Mouse (Mus musculus) lung, embryonic 16.5 days (tissue): ENCODE data around the gene Wdr6. TPM values are rescaled to one million over a fixed set of nuclear protein-coding genes. Genes with fewer than 3 reads are reported as not detected.
A peak's percentile ranks its signal among the peaks of the same experiment; 100 is the strongest.

Source experiments
- ATAC-seq: fragments of 200-750 bp; cut with Nextera tagmentation; 2 replicates; pipeline ENCODE4 v1.8.0; 2017; ENCODE audit warnings: low read depth, mild to moderate bottlenecking, moderate library complexity
- H3K27ac ChIP-seq: fragments of 300-500 bp; sonication (generic); 2 replicates; pipeline ENCODE4 v1.5.1; 2014; ENCODE audit warnings: mild to moderate bottlenecking, control low read depth, low read length
- H3K27me3 ChIP-seq: fragments of 300-500 bp; sonication (generic); 2 replicates; pipeline ENCODE4 v1.6.1; 2014; ENCODE audit warnings: low read depth, low read length, mixed read lengths; ENCODE audit not compliant: control insufficient read depth, insufficient read depth
- H3K36me3 ChIP-seq: fragments of 300-500 bp; sonication (generic); 2 replicates; pipeline ENCODE4 v1.6.1; 2014; ENCODE audit warnings: low read length; ENCODE audit not compliant: control insufficient read depth, insufficient read depth
- H3K4me1 ChIP-seq: fragments of 300-500 bp; sonication (generic); replicated peaks from 2 replicates; pipeline ENCODE4 v1.6.1; 2014; ENCODE audit warnings: low read length, mixed read lengths; ENCODE audit not compliant: control insufficient read depth, insufficient read depth
- H3K4me2 ChIP-seq: fragments of 300-500 bp; sonication (generic); 2 replicates; pipeline ENCODE4 v1.6.1; 2014; ENCODE audit warnings: low read depth, low read length, control low read depth
- H3K4me3 ChIP-seq: fragments of 300-500 bp; sonication (generic); 2 replicates; pipeline ENCODE4 v1.5.1; 2014; ENCODE audit warnings: mild to moderate bottlenecking, low read length, control low read depth
- H3K9ac ChIP-seq: fragments of 300-500 bp; sonication (generic); 2 replicates; pipeline ENCODE4 v1.6.1; 2014; ENCODE audit warnings: low read length, control low read depth
- H3K9me3 ChIP-seq: fragments of 300-500 bp; sonication (generic); 2 replicates; pipeline ENCODE4 v1.6.1; 2016; ENCODE audit warnings: low read length; ENCODE audit not compliant: control insufficient read depth
- WGBS: fragments of 180-500 bp; shearing (Covaris S2); extraction: QIAGEN DNeasy Blood & Tissue Kit; methylation state at CpG from one replicate; pipeline ENCODE4 v1.1.7; 2014; 5-methylcytosine and 5-hydroxymethylcytosine counted together
- polyA plus RNA-seq: library from polyadenylated mRNA; unstranded; fragments of >200 nt; fragmentation: Nextera tagmentation; extraction: Ambion mirVana; gene quantifications from 2 replicates; pipeline ENCODE4 v1.2.1, GENCODE M21; 2015

Wdr6 gene
- polyA plus RNA-seq, 1 experiment from 2014 or later: 128 TPM

- no peak overlapping the region for H3K27ac ChIP-seq
- ATAC-seq: no peak
- peaks cover 11% of the 10 kb centered on the region for H3K4me1 ChIP-seq
- WGBS: 68% methylated on average over 4 of the region's 4 CpGs
- no peak overlapping the region for H3K4me3 ChIP-seq
- H3K27me3 ChIP-seq: no peaks in the 10 kb centered on the region
- no peaks in the 10 kb centered on the region for H3K9me3 ChIP-seq
- peaks cover 11% of the 10 kb centered on the region for H3K36me3 ChIP-seq
- no peak overlapping the region for H3K4me2 ChIP-seq
- no peak overlapping the region for H3K9ac ChIP-seq
Measured at GRCm38 (mm10) chr9:108599021-108599566, 20.6 kb upstream of the Wdr6 start.

DNA sequence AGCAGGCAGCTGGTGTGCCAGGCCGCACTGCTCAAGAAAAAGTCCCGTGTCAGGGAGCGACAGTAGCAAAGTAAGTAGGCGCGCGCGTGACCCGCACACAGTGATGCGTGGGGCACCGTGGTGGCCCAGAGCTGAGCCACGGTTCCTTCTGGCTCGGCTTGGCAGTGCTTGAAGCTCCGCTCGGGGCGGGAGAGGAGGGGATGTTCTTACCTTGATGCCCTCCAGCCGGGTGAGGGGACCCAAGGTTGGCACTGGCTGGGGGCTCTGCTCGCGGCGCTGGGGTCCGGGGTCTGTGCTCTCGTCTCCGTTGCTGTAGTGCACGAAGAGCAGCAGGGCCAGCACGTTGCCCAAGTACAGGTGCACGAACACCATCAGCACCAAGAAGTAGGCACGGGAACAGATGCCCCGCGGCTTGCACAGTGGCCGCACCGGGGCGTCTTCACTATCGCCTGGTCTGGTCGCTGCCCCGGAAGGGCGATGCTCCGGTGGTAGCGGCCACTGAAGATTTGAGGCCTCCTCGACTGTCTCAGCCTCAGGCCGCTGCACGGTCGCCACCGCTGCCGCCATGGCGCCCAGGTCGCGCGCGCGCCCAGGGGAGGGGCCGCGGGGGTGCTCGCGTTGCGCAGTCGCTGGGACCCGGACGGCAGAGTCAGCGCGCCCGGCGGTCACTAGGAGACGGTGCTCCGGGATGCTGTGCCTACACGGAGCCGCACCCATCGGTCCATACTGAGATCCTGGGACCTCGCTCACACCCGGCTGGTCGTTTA lies 18.6 kb upstream of the Wdr6 start, which contains the start of gene P4htm:
Gene P4htm, minus strand, starts transcription at position 670 of the 767 bp plus-strand sequence.
- Histone ChIP-seq H3K9ac (peak within 1 kb of the TSS; percentile 80), H3K4me3 (peak within 1 kb of the TSS; percentile 85), H3K9me3 (no peaks in the 10 kb centered on the region), H3K27me3 (no peaks in the 10 kb centered on the region), H3K4me1 (peaks cover 11% of the 10 kb centered on the region), H3K36me3 (no peaks in the 10 kb centered on the region), H3K27ac (no peak within 1 kb of the TSS), H3K4me2 (peak within 1 kb of the TSS; percentile 92)
- WGBS: 1% methylated on average over 59 of the region's 69 CpGs
- ATAC-seq: peak; percentile 88

DNA sequence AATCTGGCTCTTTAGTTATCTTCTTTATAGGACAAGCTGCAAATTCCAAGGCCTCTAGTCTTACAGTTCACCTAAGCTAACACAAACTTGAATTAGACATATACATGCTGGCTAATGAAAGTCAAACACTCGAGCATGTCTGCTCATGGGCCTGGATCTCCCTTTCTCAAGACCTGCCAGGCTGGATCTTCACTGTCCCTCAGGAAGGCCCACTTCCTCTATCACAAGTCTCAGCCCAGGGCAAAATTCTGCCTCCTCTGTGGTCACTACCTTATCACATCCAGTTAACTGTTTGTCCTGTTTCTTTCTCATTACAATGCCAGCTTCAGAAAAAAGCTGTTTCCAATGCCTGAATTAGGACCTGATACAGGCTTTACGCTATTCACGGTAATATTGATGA lies 15.8 kb upstream of the Wdr6 start:
- no peaks in the 10 kb centered on the region for H3K36me3 ChIP-seq
- H3K4me2 ChIP-seq: no peak overlapping the region
- peaks cover 11% of the 10 kb centered on the region for H3K4me1 ChIP-seq
- H3K4me3 ChIP-seq: no peak overlapping the region
- H3K9me3 ChIP-seq: no peaks in the 10 kb centered on the region
- no peak overlapping the region for H3K27ac ChIP-seq
- H3K27me3 ChIP-seq: no peaks in the 10 kb centered on the region
- WGBS: 75% methylated on average over 3 of the region's 3 CpGs
- ATAC-seq: no peak
- no peak overlapping the region for H3K9ac ChIP-seq

DNA sequence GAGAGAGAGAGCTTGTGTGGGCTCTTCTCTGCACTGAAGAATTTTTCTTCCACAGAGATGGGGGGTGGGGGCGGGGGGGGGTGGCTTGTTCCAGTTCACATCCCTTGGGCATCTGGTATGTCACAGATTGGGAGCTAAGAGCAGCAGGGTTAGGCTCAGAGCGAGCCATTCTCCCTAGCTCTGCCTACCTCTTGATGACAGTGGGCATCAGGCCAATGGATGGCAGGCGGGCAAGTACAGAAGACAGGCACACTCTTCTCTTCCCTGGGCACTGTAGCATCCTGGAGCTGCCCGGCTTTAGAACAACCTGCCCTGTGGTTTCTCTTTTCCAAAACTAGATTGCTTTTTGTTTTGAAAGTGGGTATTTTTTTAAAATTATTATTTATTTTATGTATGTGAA lies 12.9 kb upstream of the Wdr6 start:
- H3K27ac ChIP-seq: no peak overlapping the region
- H3K4me1 ChIP-seq: peaks cover 14% of the 10 kb centered on the region
- no peak overlapping the region for H3K4me3 ChIP-seq
- ATAC-seq: no peak
- no peaks in the 10 kb centered on the region for H3K36me3 ChIP-seq
- no peaks in the 10 kb centered on the region for H3K27me3 ChIP-seq
- no peak overlapping the region for H3K4me2 ChIP-seq
- 77% methylated on average over 4 of the region's 4 CpGs for WGBS
- H3K9me3 ChIP-seq: no peaks in the 10 kb centered on the region
- H3K9ac ChIP-seq: no peak overlapping the region

- no peaks in the 10 kb centered on the region for H3K9me3 ChIP-seq
- no peak for ATAC-seq
- H3K4me3 ChIP-seq: no peak overlapping the region
- peaks cover 14% of the 10 kb centered on the region for H3K4me1 ChIP-seq
- WGBS: 62% methylated on average over 5 of the region's 5 CpGs
- H3K36me3 ChIP-seq: no peaks in the 10 kb centered on the region
- no peaks in the 10 kb centered on the region for H3K27me3 ChIP-seq
- no peak overlapping the region for H3K9ac ChIP-seq
- H3K27ac ChIP-seq: no peak overlapping the region
- H3K4me2 ChIP-seq: no peak overlapping the region
Measured at GRCm38 (mm10) chr9:108589229-108589628, 10.7 kb upstream of the Wdr6 start.

DNA sequence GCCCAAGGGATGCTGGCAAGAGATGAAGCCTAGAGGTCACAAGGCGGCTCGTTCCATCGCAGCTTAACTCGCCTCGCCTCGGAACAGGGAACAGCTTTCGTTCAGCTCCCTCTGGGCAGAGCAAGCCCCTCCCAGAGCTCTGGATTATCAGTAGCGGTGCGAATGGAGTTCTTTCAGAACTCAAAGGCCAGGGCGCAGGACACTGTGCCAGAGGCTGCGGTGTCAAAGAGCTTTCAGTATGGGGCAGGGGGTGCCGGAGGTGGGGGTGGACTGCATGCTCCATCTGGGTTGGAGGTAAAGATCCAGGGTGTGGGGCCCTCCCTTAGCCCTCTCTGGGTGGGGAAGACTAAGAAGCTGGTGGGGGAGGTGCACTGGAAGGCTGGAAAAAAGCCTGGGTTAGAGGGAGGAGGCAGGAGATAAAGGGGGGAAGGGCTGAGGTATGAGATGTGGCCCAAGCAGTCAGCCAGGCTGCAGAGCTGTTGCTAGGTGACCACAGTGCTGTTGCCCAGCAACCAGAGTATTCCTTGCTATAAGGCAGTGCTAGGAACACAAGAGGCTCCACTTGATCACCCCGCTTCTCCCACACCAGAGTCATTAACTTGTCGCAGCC lies 9.1 kb upstream of the Wdr6 start:
- H3K9ac ChIP-seq: peak overlapping the region; percentile 34; the same call in 1 of the 2 replicates
- WGBS: 6% methylated on average over 14 of the region's 14 CpGs
- no peaks in the 10 kb centered on the region for H3K27me3 ChIP-seq
- peak overlapping the region; percentile 44 for H3K4me2 ChIP-seq
- H3K27ac ChIP-seq: 0 out of 2 replicates have a peak overlapping the region, but pooled peaks have one; percentile 58
- ATAC-seq: peak; percentile 95
- H3K9me3 ChIP-seq: no peaks in the 10 kb centered on the region
- peaks cover 14% of the 10 kb centered on the region for H3K4me1 ChIP-seq
- no peak overlapping the region for H3K4me3 ChIP-seq
- H3K36me3 ChIP-seq: no peaks in the 10 kb centered on the region

- peak; percentile 8; the same call in 1 of the 2 replicates for ATAC-seq
- Histone ChIP-seq H3K9me3 (no peaks in the 10 kb centered on the region), H3K27ac (peak overlapping the region; percentile 69), H3K4me3 (peak overlapping the region; percentile 83), H3K27me3 (no peaks in the 10 kb centered on the region), H3K36me3 (peaks cover 15% of the 10 kb centered on the region), H3K4me1 (peaks cover 24% of the 10 kb centered on the region), H3K9ac (peak overlapping the region; percentile 93), H3K4me2 (peak overlapping the region; percentile 89)
- WGBS: 57% methylated on average over 5 of the region's 5 CpGs
Measured at GRCm38 (mm10) chr9:108579344-108579690, 778 bp upstream of the Wdr6 start.

- Histone ChIP-seq H3K36me3 (peaks cover 20% of the 10 kb centered on the region), H3K9ac (peak overlapping the region; percentile 93), H3K27me3 (no peaks in the 10 kb centered on the region), H3K4me2 (peak overlapping the region; percentile 89), H3K4me3 (peak overlapping the region; percentile 83), H3K9me3 (no peaks in the 10 kb centered on the region), H3K4me1 (peaks cover 24% of the 10 kb centered on the region), H3K27ac (peak overlapping the region; percentile 95)
- under 1% methylated on average over 24 of the region's 24 CpGs for WGBS
- ATAC-seq: peak; percentile 32
Measured at GRCm38 (mm10) chr9:108577934-108578544, 500 bp downstream of the Wdr6 start.

DNA sequence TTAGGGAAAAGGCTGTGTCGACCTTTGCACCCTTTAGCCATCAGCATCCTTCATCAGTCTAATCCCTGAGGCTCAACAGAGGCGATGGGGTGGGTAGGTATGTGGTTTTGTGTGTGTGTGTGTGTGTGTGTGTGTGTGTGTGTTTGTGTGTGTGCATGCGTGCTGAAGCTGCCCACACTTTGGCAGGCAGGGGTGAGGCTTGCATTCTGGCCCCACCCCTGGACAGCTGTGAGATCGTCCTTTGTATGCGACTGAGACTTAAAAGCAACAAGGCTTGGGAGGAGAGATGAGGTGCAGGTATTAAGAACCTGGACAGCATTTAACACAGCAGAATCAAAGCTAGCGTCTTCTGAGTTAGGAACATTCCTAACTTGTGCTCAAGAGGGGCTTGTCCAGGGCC lies 1.5 kb downstream of the Wdr6 start:
- no peak for ATAC-seq
- Histone ChIP-seq H3K27me3 (no peaks in the 10 kb centered on the region), H3K9me3 (no peaks in the 10 kb centered on the region), H3K36me3 (peaks cover 30% of the 10 kb centered on the region), H3K27ac (no peak overlapping the region), H3K4me2 (peak overlapping the region; percentile 89), H3K4me3 (peak overlapping the region; percentile 83), H3K9ac (peak overlapping the region; percentile 93), H3K4me1 (peaks cover 24% of the 10 kb centered on the region)
- 40% methylated on average over 6 of the region's 6 CpGs for WGBS
